Mouse (Mus musculus) liver, adult 10 weeks (tissue): ENCODE results near the gene Pard3b. TPM values are rescaled to one million over a fixed set of nuclear protein-coding genes. Genes with fewer than 3 reads are reported as not detected.

Source experiments
- polyA plus RNA-seq: library from polyadenylated mRNA; stranded (reverse); fragments of 350-450 nt; fragmentation: Illumina TruSeq; extraction: RNeasy Lipid Tissue Mini Kit (QIAGEN cat#74804); gene quantifications from one replicate; pipeline ENCODE4 v1.2.3, GENCODE M21; 2014; ENCODE audit warnings: low read depth, low replicate concordance

The Pard3b gene
- polyA plus RNA-seq, result 1.2 TPM

GRCm38 (mm10) chr1:61638347-61639111 is at the start of gene Pard3b:
Gene Pard3b (plus strand): TSS chr1:61638824.

